Mouse (Mus musculus): Measurements from ENCODE around the gene E130116L18Rik.
"Not testable (repeated sequence)": the region's sequence is repeated elsewhere in the genome, so short reads cannot be mapped to it uniquely, and the experiment has no call there.

GRCm38 (mm10) chr5:25213216-25213615, 9.7 kb downstream of the E130116L18Rik start:
- TF ChIP-seq POLR2A (IDR thresholded peaks at IDR 0.05; ENCODE audit: low read depth, low read length); CTCF (IDR thresholded peaks at IDR 0.05; ENCODE audit: extremely low read depth, insufficient read length, insufficient replicate concordance, low read depth, low read length): not testable (repeated sequence)

Measured in small intestine, adult 2 months (tissue).